In the genomic region with DNA sequence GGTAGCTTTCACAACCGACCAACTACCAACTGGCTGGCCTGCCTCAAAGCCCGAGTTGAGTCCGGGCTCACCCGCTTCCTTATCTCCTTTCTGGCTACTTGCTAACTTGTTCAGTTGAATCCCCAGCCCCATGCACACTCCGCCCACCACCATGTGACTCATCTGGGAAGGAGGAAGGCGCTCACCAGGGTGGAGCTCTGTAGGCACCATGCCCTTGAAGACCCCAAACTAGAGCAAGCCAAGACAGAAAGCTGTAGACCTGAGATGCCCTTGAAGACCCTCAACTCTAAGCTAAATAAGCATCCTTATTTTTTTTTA, we compare ENCODE assay signal across 17 mouse cellular contexts.
A peak's percentile ranks its signal among the peaks of the same experiment; 100 is the strongest.
DNase-seq lines count a peak whose midpoint lies in the region; ATAC-seq lines count a peak whose summit lies in the region.
"Had no signal": no experiment of that assay in that cellular context is flagged by ENCODE, and none has a peak within 500 bp of the region (broad histone marks: within the 10 kb centered on the region; RNA-seq: fewer than 3 reads in every experiment).

No protein-coding gene starts in this region.

- H3K9ac ChIP-seq in liver, embryonic 16.5 days (ENCODE audit: low read depth, low read length) = peak overlapping the region; percentile 44; the same call in 1 of the 2 replicates
- H3K9ac ChIP-seq: heart, embryonic 15.5 days; limb, embryonic 12.5 days; neural tube, embryonic 15.5 days had no signal

- H3K27ac ChIP-seq in liver, embryonic 16.5 days (ENCODE audit: low read length) = peak overlapping the region; percentile 81
- H3K27ac ChIP-seq: gastrocnemius, adult 2 months; heart, embryonic 15.5 days; kidney, postnatal 0 days; limb, embryonic 12.5 days; neural tube, embryonic 15.5 days had no signal

- peak; percentile 85 for ATAC-seq in liver, embryonic 16.5 days (ENCODE audit: low read depth)
- ATAC-seq: forebrain, embryonic 14.5 days; midbrain, embryonic 16.5 days had no signal

- no peaks in the 10 kb centered on the region for H3K36me3 ChIP-seq in liver, embryonic 16.5 days (ENCODE audit: control insufficient read depth, insufficient read depth)
- H3K36me3 ChIP-seq: heart, embryonic 15.5 days; limb, embryonic 12.5 days; neural tube, embryonic 15.5 days had no signal

- no peaks in the 10 kb centered on the region for H3K27me3 ChIP-seq in liver, embryonic 16.5 days (ENCODE audit: control insufficient read depth, insufficient read depth, low read depth, low read length)
- H3K27me3 ChIP-seq: heart, embryonic 15.5 days; limb, embryonic 12.5 days; neural tube, embryonic 15.5 days had no signal

- no peak overlapping the region for H3K4me3 ChIP-seq in liver, embryonic 16.5 days (ENCODE audit: low read depth, low read length)
- H3K4me3 ChIP-seq: gastrocnemius, adult 2 months; heart, embryonic 15.5 days; limb, embryonic 12.5 days; neural tube, embryonic 15.5 days had no signal

- peak; percentile 30 for DNase-seq in spleen, adult 12 weeks (ENCODE audit: low spot score)
- DNase-seq in spleen, postnatal 10 days (ENCODE audit: low spot score in 2 of 2) = no peak
- DNase-seq in c-Kit-positive CD71-positive TER-119-positive erythroid progenitor cells, embryonic 14.5 days (ENCODE audit: low spot score) = peak; percentile 84
- DNase-seq in gastrocnemius, postnatal 4 days (ENCODE audit: low spot score in 2 of 2) = no peak
- no peak for DNase-seq in lung, postnatal 36 days
- no peak for DNase-seq in cerebellum, adult 11-12 months
- DNase-seq: cerebellum, postnatal 25 days; gastrocnemius, adult 2 months; lung, postnatal 4 days; thymus, postnatal 14 days had no signal

- WGBS in liver, embryonic 16.5 days (ENCODE audit: insufficient replicate concordance) = 19% methylated on average over 6 of the region's 6 CpGs

- peak overlapping the region; percentile 27 for H3K4me2 ChIP-seq in liver, embryonic 16.5 days (ENCODE audit: low read depth, low read length)
- H3K4me2 ChIP-seq: heart, embryonic 15.5 days; limb, embryonic 12.5 days; neural tube, embryonic 15.5 days had no signal

- H3K4me1 ChIP-seq in liver, embryonic 16.5 days (ENCODE audit: control insufficient read depth, low read depth, low read length) = peaks cover 30% of the 10 kb centered on the region
- H3K4me1 ChIP-seq: limb, embryonic 12.5 days; neural tube, embryonic 15.5 days had no signal

- H3K9me3 ChIP-seq in liver, embryonic 16.5 days (replicated peaks; ENCODE audit: control insufficient read depth, low read length) = no peaks in the 10 kb centered on the region
- H3K9me3 ChIP-seq: heart, embryonic 15.5 days; limb, embryonic 12.5 days; neural tube, embryonic 15.5 days had no signal

Comparison
In these comparisons a context has a peak if more than half of its experiments do, and no peak if none do; other contexts are left out.
1. DNase-seq: peak in spleen, adult 12 weeks (single experiment) and c-Kit-positive CD71-positive TER-119-positive erythroid progenitor cells, embryonic 14.5 days (single experiment); none in spleen, postnatal 10 days (0 of 2), gastrocnemius, postnatal 4 days (0 of 2), lung, postnatal 36 days (single experiment) and cerebellum, adult 11-12 months (single experiment).